Mouse (Mus musculus) G1E (cell line): Measurements from ENCODE around the gene Qser1. TPM values are rescaled to one million over a fixed set of nuclear protein-coding genes. Genes with fewer than 3 reads are reported as not detected.

Experiments
- ATAC-seq: 2 replicates; pipeline ENCODE4 v1.8.0; 2016; ENCODE audit warnings: mild to moderate bottlenecking; ENCODE audit not compliant: insufficient number of reproducible peaks, poor library complexity, low FRiP score, severe bottlenecking; ENCODE audit errors: extremely low read depth
- DNase-seq: peaks from one replicate; pipeline ENCODE4 v3.0.0; 2012; ENCODE audit warnings: low spot score
- H3K27me3 ChIP-seq: 2 replicates; pipeline ENCODE4 v1.6.1; 2012; ENCODE audit warnings: mild to moderate bottlenecking, low read length, inconsistent platforms; ENCODE audit not compliant: insufficient read depth
- H3K36me3 ChIP-seq: replicated peaks from 2 replicates; pipeline ENCODE3; 2012; ENCODE audit warnings: mild to moderate bottlenecking, inconsistent platforms
- H3K4me1 ChIP-seq: 2 replicates; pipeline ENCODE4 v1.6.1; 2012; ENCODE audit warnings: low read depth, low read length, inconsistent platforms, mixed read lengths; ENCODE audit not compliant: insufficient read depth
- H3K4me3 ChIP-seq: 2 replicates; pipeline ENCODE4 v1.5.1; 2012; ENCODE audit warnings: low read depth, mild to moderate bottlenecking, inconsistent platforms, low read length, moderate library complexity, mixed read lengths
- H3K9me3 ChIP-seq: replicated peaks from 2 replicates; pipeline ENCODE4 v1.6.1; 2012; ENCODE audit warnings: inconsistent platforms
- CTCF ChIP-seq: IDR thresholded peaks from 2 replicates; pipeline ENCODE4 v1.5.1; 2012; ENCODE audit warnings: low read depth, low read length, inconsistent platforms, mixed read lengths
- GATA1 ChIP-seq: IDR thresholded peaks from 2 replicates; pipeline ENCODE4 v1.6.1; 2012; ENCODE audit warnings: borderline replicate concordance, low read length, inconsistent platforms, mixed read lengths
- GATA2 ChIP-seq: IDR thresholded peaks from 2 replicates; pipeline ENCODE4 v1.6.1; 2012; ENCODE audit warnings: low read depth, low read length, inconsistent platforms, borderline replicate concordance
- POLR2AphosphoS5 ChIP-seq: IDR thresholded peaks from 2 replicates; pipeline ENCODE4 v1.6.1; 2012; ENCODE audit warnings: low read depth, low read length, inconsistent platforms; ENCODE audit not compliant: insufficient replicate concordance
- TAL1 ChIP-seq: conservative IDR thresholded peaks from 2 replicates; pipeline ENCODE4 v1.6.1; 2012; ENCODE audit warnings: low read depth, low read length, inconsistent platforms, mixed read lengths
- polyA plus RNA-seq: library from polyadenylated mRNA; stranded (reverse); fragments of >175 nt; gene quantifications from 2 replicates; pipeline ENCODE4 v1.2.3, GENCODE M21; 2012
- total RNA-seq, 2 experiments: library from RNA; stranded (forward) in 1 of 2; stranded (reverse) in 1 of 2; fragments of 200-1000 nt in 1 of 2; fragments of >200 nt in 1 of 2; fragmentation: Nextera tagmentation in 1 of 2; gene quantifications; 2 replicates each; pipeline ENCODE4 v1.2.3; 2014 to 2017

Qser1 gene
- total and polyA plus RNA-seq, 3 experiments, result 2.5 to 57.8 (median 6.6) TPM

- no peaks in the 10 kb centered on the region for H3K9me3 ChIP-seq
- TF ChIP-seq CTCF (no peak), POLR2AphosphoS5 (no peak), GATA2 (no peak), GATA1 (no peak), TAL1 (no peak)
- H3K36me3 ChIP-seq, result no peaks in the 10 kb centered on the region
- peak overlapping the region; percentile 79 for H3K4me3 ChIP-seq
- peaks cover 33% of the 10 kb centered on the region for H3K4me1 ChIP-seq
- H3K27me3 ChIP-seq, result peaks cover 7% of the 10 kb centered on the region
- no peak for DNase-seq
- ATAC-seq, result no peak
Measured at GRCm38 (mm10) chr2:104817555-104818330, 1.2 kb upstream of the Qser1 start.

GRCm38 (mm10) chr2:104816866-104817439 is 393 bp upstream of the Qser1 start:
- DNase-seq (peak; percentile 75), ATAC-seq (peak; percentile 67)
- TF ChIP-seq TAL1 (no peak), CTCF (no peak), GATA2 (no peak), POLR2AphosphoS5 (no peak)
- Histone ChIP-seq H3K36me3 (no peaks in the 10 kb centered on the region), H3K9me3 (no peaks in the 10 kb centered on the region), H3K4me3 (peak overlapping the region; percentile 79), H3K4me1 (peaks cover 33% of the 10 kb centered on the region), H3K27me3 (peaks cover 7% of the 10 kb centered on the region)

- Histone ChIP-seq H3K4me1 (peaks cover 36% of the 10 kb centered on the region), H3K27me3 (peaks cover 4% of the 10 kb centered on the region; the same call in 1 of the 2 replicates), H3K9me3 (no peaks in the 10 kb centered on the region), H3K36me3 (no peaks in the 10 kb centered on the region), H3K4me3 (peak overlapping the region; percentile 79)
- ATAC-seq, result peak; percentile 10; the same call in 1 of the 2 replicates
- peak; percentile 26 for DNase-seq
- TF ChIP-seq GATA2 (no peak), CTCF (no peak), GATA1 (no peak), TAL1 (no peak), POLR2AphosphoS5 (no peak)
Measured at GRCm38 (mm10) chr2:104815561-104816370, 794 bp downstream of the Qser1 start.

- ATAC-seq (no peak), DNase-seq (no peak)
- no peak overlapping the region for H3K4me3 ChIP-seq
- H3K27me3 ChIP-seq, result no peaks in the 10 kb centered on the region
- peaks cover 42% of the 10 kb centered on the region for H3K4me1 ChIP-seq
- no peaks in the 10 kb centered on the region for H3K9me3 ChIP-seq
- no peak for TF ChIP-seq GATA2
- no peak for TF ChIP-seq CTCF
- no peak for TF ChIP-seq TAL1
- no peak for TF ChIP-seq GATA1
- no peak for TF ChIP-seq POLR2AphosphoS5
- H3K36me3 ChIP-seq, result peaks cover 9% of the 10 kb centered on the region
Measured at GRCm38 (mm10) chr2:104814181-104814951, 2.2 kb downstream of the Qser1 start.

GRCm38 (mm10) chr2:104805435-104805834 is 11.1 kb downstream of the Qser1 start:
- Histone ChIP-seq H3K36me3 (peaks cover 12% of the 10 kb centered on the region), H3K4me1 (peaks cover 5% of the 10 kb centered on the region; the same call in 1 of the 2 replicates), H3K4me3 (no peak overlapping the region), H3K27me3 (no peaks in the 10 kb centered on the region), H3K9me3 (no peaks in the 10 kb centered on the region)
- TF ChIP-seq POLR2AphosphoS5 (no peak), CTCF (no peak), GATA2 (no peak), TAL1 (no peak), GATA1 (no peak)
- no peak; the same call in 1 of the 2 replicates for ATAC-seq
- no peak for DNase-seq
